ENCODE assay signal across 8 mouse cellular contexts in the genomic region with DNA sequence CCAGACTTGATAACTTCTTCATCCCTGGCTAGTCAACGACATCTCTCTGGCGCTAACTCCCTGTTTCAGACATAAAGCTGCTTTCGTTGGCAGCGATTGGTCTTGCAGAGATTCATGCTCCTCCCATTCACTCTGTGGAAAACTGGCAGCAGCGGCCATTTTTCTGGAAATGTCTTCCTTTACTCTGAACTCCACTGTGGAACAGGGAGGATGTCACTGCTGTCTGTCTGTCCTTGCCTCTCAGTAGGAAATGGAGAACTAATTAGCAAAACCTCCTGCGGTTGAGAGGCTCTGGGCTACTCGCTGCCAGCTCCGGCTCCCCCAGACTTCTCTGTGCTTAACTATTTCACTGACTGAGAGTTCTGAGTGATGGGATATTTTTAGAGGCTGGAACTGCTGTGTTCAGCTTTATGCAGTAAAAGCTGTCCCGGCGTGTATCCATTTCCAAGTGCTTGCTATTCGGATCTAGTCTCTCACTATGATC. TPM values are rescaled to one million over a fixed set of nuclear protein-coding genes. Genes with fewer than 3 reads are reported as not detected.
DNase-seq lines count a peak whose midpoint lies in the region; ATAC-seq lines count a peak whose summit lies in the region.

No protein-coding gene starts in this region.

- intact Hi-C loops in left cerebral cortex, postnatal 10 days (cut with DNase I), result no loop called here

- peak overlapping the region; percentile 61; the same call in 1 of the 2 replicates for H3K27ac ChIP-seq in kidney, embryonic 16.5 days (ENCODE audit: low read length)
- H3K27ac ChIP-seq in embryonic facial prominence, embryonic 11.5 days (replicated peaks; ENCODE audit: low read depth, low read length), result no peak overlapping the region
- H3K27ac ChIP-seq in heart, embryonic 14.5 days (replicated peaks in 1 of 2; ENCODE audit: control insufficient read depth in 1 of 2, insufficient read depth in 1 of 2, low read depth in 2 of 2, low read length in 2 of 2), result peak overlapping the region; percentile 81 to 94
- H3K27ac ChIP-seq in midbrain, embryonic 12.5 days (replicated peaks), result no peak overlapping the region

- peak overlapping the region; percentile 27 for H3K4me3 ChIP-seq in kidney, embryonic 16.5 days (ENCODE audit: low read length)
- H3K4me3 ChIP-seq in embryonic facial prominence, embryonic 11.5 days (ENCODE audit: low read depth, low read length), result no peak overlapping the region
- peak overlapping the region; percentile 39 to 65 for H3K4me3 ChIP-seq in heart, embryonic 14.5 days (ENCODE audit: control insufficient read depth in 1 of 2, insufficient read depth in 1 of 2, low read depth in 1 of 2, low read length in 2 of 2)
- peak overlapping the region; percentile 4; the same call in 1 of the 2 replicates for H3K4me3 ChIP-seq in midbrain, embryonic 12.5 days

- no peaks in the 10 kb centered on the region for H3K27me3 ChIP-seq in kidney, embryonic 16.5 days (ENCODE audit: insufficient read depth, low read length)
- H3K27me3 ChIP-seq in embryonic facial prominence, embryonic 11.5 days (ENCODE audit: control insufficient read depth, insufficient read depth, low read length), result no peaks in the 10 kb centered on the region
- H3K27me3 ChIP-seq in heart, embryonic 14.5 days (ENCODE audit: control insufficient read depth, insufficient read depth, low read length), result no peaks in the 10 kb centered on the region; the same call in 1 of the 2 replicates
- peaks cover 27% of the 10 kb centered on the region for H3K27me3 ChIP-seq in midbrain, embryonic 12.5 days

- H3K9ac ChIP-seq in kidney, embryonic 16.5 days (replicated peaks; ENCODE audit: low read length), result peak overlapping the region; percentile 49
- H3K9ac ChIP-seq in embryonic facial prominence, embryonic 11.5 days (replicated peaks; ENCODE audit: low read length), result peak overlapping the region; percentile 43
- peak overlapping the region; percentile 68 for H3K9ac ChIP-seq in heart, embryonic 14.5 days (ENCODE audit: low read length)
- no peak overlapping the region for H3K9ac ChIP-seq in midbrain, embryonic 12.5 days (replicated peaks)

- DNase-seq in kidney, adult 18-20 months, result no peak
- peak; percentile 26 for DNase-seq in embryonic facial prominence, embryonic 11.5 days (ENCODE audit: low spot score)
- peak; percentile 67 to 69 for DNase-seq in left cerebral cortex, postnatal 10 days (ENCODE audit: extremely low spot score in 1 of 2, low spot score in 2 of 2)
- no peak for DNase-seq in spleen, postnatal 14 days (ENCODE audit: low spot score in 2 of 2)
- no peak for DNase-seq in thymus, postnatal 0 days (ENCODE audit: low spot score)

- no peaks in the 10 kb centered on the region for H3K9me3 ChIP-seq in kidney, embryonic 16.5 days (ENCODE audit: low read length)
- no peaks in the 10 kb centered on the region for H3K9me3 ChIP-seq in embryonic facial prominence, embryonic 11.5 days (replicated peaks; ENCODE audit: control insufficient read depth, low read length)
- no peaks in the 10 kb centered on the region for H3K9me3 ChIP-seq in heart, embryonic 14.5 days (ENCODE audit: control insufficient read depth, low read length)
- no peaks in the 10 kb centered on the region for H3K9me3 ChIP-seq in midbrain, embryonic 12.5 days

- 15% methylated on average over 11 of the region's 11 CpGs for WGBS in kidney, embryonic 16.5 days
- 38% methylated on average over 11 of the region's 11 CpGs for WGBS in embryonic facial prominence, embryonic 11.5 days
- 8% methylated on average over 11 of the region's 11 CpGs for WGBS in heart, embryonic 14.5 days
- WGBS in midbrain, embryonic 12.5 days, result 21% methylated on average over 11 of the region's 11 CpGs

- H3K4me1 ChIP-seq in kidney, embryonic 16.5 days (ENCODE audit: insufficient read depth, low read length), result peaks cover 29% of the 10 kb centered on the region
- H3K4me1 ChIP-seq in embryonic facial prominence, embryonic 11.5 days (ENCODE audit: control insufficient read depth, insufficient read depth, low read length), result no peaks in the 10 kb centered on the region
- H3K4me1 ChIP-seq in heart, embryonic 14.5 days (ENCODE audit: control insufficient read depth in 2 of 2, insufficient read depth in 2 of 2, low read length in 2 of 2), result peaks cover 7 to 13% of the 10 kb centered on the region in 2 experiments; a peak in 3 of 4 replicates
- H3K4me1 ChIP-seq in midbrain, embryonic 12.5 days, result peaks cover 12% of the 10 kb centered on the region

- H3K4me2 ChIP-seq in kidney, embryonic 16.5 days (replicated peaks; ENCODE audit: low read depth, low read length), result peak overlapping the region; percentile 47
- peak overlapping the region; percentile 31; the same call in 1 of the 2 replicates for H3K4me2 ChIP-seq in embryonic facial prominence, embryonic 11.5 days (ENCODE audit: low read depth, low read length)
- H3K4me2 ChIP-seq in heart, embryonic 14.5 days (ENCODE audit: low read length), result peak overlapping the region; percentile 59
- peak overlapping the region; percentile 34 for H3K4me2 ChIP-seq in midbrain, embryonic 12.5 days (replicated peaks)

- ATAC-seq in kidney, embryonic 16.5 days (ENCODE audit: low FRiP score, low TSS enrichment), result no peak
- no peak for ATAC-seq in embryonic facial prominence, embryonic 11.5 days (replicated peaks; ENCODE audit: insufficient number of reproducible peaks, low FRiP score, low TSS enrichment, low read depth)
- no peak for ATAC-seq in heart, embryonic 14.5 days (ENCODE audit: insufficient number of reproducible peaks, insufficient read depth, low FRiP score, low read depth)
- ATAC-seq in midbrain, embryonic 12.5 days (ENCODE audit: low FRiP score, low read depth), result no peak

- no peaks in the 10 kb centered on the region for H3K36me3 ChIP-seq in kidney, embryonic 16.5 days (ENCODE audit: insufficient read depth, low read length)
- H3K36me3 ChIP-seq in embryonic facial prominence, embryonic 11.5 days (replicated peaks; ENCODE audit: control insufficient read depth, insufficient read depth, low read depth, low read length), result no peaks in the 10 kb centered on the region
- H3K36me3 ChIP-seq in heart, embryonic 14.5 days (ENCODE audit: control insufficient read depth, insufficient read depth, low read length), result no peaks in the 10 kb centered on the region
- no peaks in the 10 kb centered on the region for H3K36me3 ChIP-seq in midbrain, embryonic 12.5 days

RNA-seq across cellular contexts. Expression of a gene that starts 2.1 kb away (rescaled TPM):
- 0.36 and 0.46 TPM in 2 replicates for polyA plus RNA-seq in kidney, embryonic 16.5 days (2015; fragmentation: Nextera tagmentation; extraction: Ambion mirVana)
- polyA plus RNA-seq in embryonic facial prominence, embryonic 11.5 days (2014; fragmentation: Nextera tagmentation; extraction: Ambion mirVana), result 0.31 TPM in 1 of 2 replicates, not detected in the other
- polyA plus RNA-seq in heart, embryonic 14.5 days (2014; fragmentation: Nextera tagmentation; extraction: Ambion mirVana), result 0.24 and 0.34 TPM in 2 replicates
- under 1 TPM; 0.32 to 0.39 TPM for total RNA-seq in left cerebral cortex, postnatal 10 days (2021)
- 0.24 and 0.28 TPM in 2 replicates for polyA plus RNA-seq in midbrain, embryonic 12.5 days (2016; fragmentation: Nextera tagmentation; extraction: Ambion mirVana)
- 0.36 and 1.6 TPM in 2 replicates for polyA plus RNA-seq in thymus, postnatal 0 days (2015; fragmentation: Nextera tagmentation; extraction: Ambion mirVana)

RNA-seq across cellular contexts. Expression of a gene that starts 31.9 kb away (rescaled TPM):
- polyA plus RNA-seq in kidney, embryonic 16.5 days (2015; fragmentation: Nextera tagmentation; extraction: Ambion mirVana), result 16.1 and 17.5 TPM in 2 replicates
- polyA plus RNA-seq in embryonic facial prominence, embryonic 11.5 days (2014; fragmentation: Nextera tagmentation; extraction: Ambion mirVana), result 24.4 and 26.2 TPM in 2 replicates
- 7.3 and 8.7 TPM in 2 replicates for polyA plus RNA-seq in heart, embryonic 14.5 days (2014; fragmentation: Nextera tagmentation; extraction: Ambion mirVana)
- 1 to 10 TPM; 2.8 to 4.9 TPM for total RNA-seq in left cerebral cortex, postnatal 10 days (2021)
- 17.7 and 18.2 TPM in 2 replicates for polyA plus RNA-seq in midbrain, embryonic 12.5 days (2016; fragmentation: Nextera tagmentation; extraction: Ambion mirVana)
- polyA plus RNA-seq in thymus, postnatal 0 days (2015; fragmentation: Nextera tagmentation; extraction: Ambion mirVana), result 92.1 and 120 TPM in 2 replicates

RNA-seq across cellular contexts. Expression of a gene that starts 32.0 kb away (rescaled TPM):
- 10.5 and 13.0 TPM in 2 replicates for polyA plus RNA-seq in kidney, embryonic 16.5 days (2015; fragmentation: Nextera tagmentation; extraction: Ambion mirVana)
- polyA plus RNA-seq in embryonic facial prominence, embryonic 11.5 days (2014; fragmentation: Nextera tagmentation; extraction: Ambion mirVana), result 12.4 and 15.5 TPM in 2 replicates
- polyA plus RNA-seq in heart, embryonic 14.5 days (2014; fragmentation: Nextera tagmentation; extraction: Ambion mirVana), result 9.6 and 13.0 TPM in 2 replicates
- 10 to 100 TPM; 15.9 to 20.1 TPM for total RNA-seq in left cerebral cortex, postnatal 10 days (2021)
- 20.9 and 22.4 TPM in 2 replicates for polyA plus RNA-seq in midbrain, embryonic 12.5 days (2016; fragmentation: Nextera tagmentation; extraction: Ambion mirVana)
- 7.2 TPM in 2 replicates for polyA plus RNA-seq in thymus, postnatal 0 days (2015; fragmentation: Nextera tagmentation; extraction: Ambion mirVana)

Comparison
In these comparisons a context has a peak if more than half of its experiments do, and no peak if none do; other contexts are left out.
1. H3K27ac ChIP-seq: peak in kidney, embryonic 16.5 days (single experiment) and heart, embryonic 14.5 days (2 of 2); none in embryonic facial prominence, embryonic 11.5 days (single experiment) and midbrain, embryonic 12.5 days (single experiment).
2. DNase-seq: peak in embryonic facial prominence, embryonic 11.5 days (single experiment) and left cerebral cortex, postnatal 10 days (2 of 2); none in kidney, adult 18-20 months (single experiment), spleen, postnatal 14 days (0 of 2) and thymus, postnatal 0 days (single experiment).
3. Peak in every context shown above with its lines, with median percentiles within 50 percentile points of each other: H3K4me2 ChIP-seq.